Mouse (Mus musculus) hindbrain, postnatal 0 days (tissue): ENCODE data around the gene Map4k3. TPM values are rescaled to one million over a fixed set of nuclear protein-coding genes. Genes with fewer than 3 reads are reported as not detected.
"Not testable (repeated sequence)": the region's sequence is repeated elsewhere in the genome, so short reads cannot be mapped to it uniquely, and the experiment has no call there.

ENCODE experiments used
- ATAC-seq: fragments of 200-750 bp; cut with Nextera tagmentation; 2 replicates; pipeline ENCODE4 v1.8.0; 2017; ENCODE audit warnings: mild to moderate bottlenecking, moderate TSS enrichment, moderate library complexity
- DNase-seq: peaks from one replicate; pipeline ENCODE4 v3.0.0-alpha.2; 2015; ENCODE audit warnings: low spot score
- H3K27ac ChIP-seq: fragments of 300-500 bp; sonication (generic); 2 replicates; pipeline ENCODE4 v1.5.1; 2014; ENCODE audit warnings: mild to moderate bottlenecking
- H3K27me3 ChIP-seq: fragments of 300-500 bp; sonication (generic); 2 replicates; pipeline ENCODE4 v1.6.1; 2014; ENCODE audit warnings: low read length, mixed read lengths; ENCODE audit not compliant: insufficient read depth
- H3K36me3 ChIP-seq: fragments of 300-500 bp; sonication (generic); 2 replicates; pipeline ENCODE4 v1.6.1; 2014; ENCODE audit warnings: low read length, mixed read lengths; ENCODE audit not compliant: insufficient read depth
- H3K4me1 ChIP-seq: fragments of 300-500 bp; sonication (generic); 2 replicates; pipeline ENCODE4 v1.6.1; 2014; ENCODE audit warnings: antibody characterized with exemption, low read length, mixed read lengths; ENCODE audit not compliant: insufficient read depth
- H3K4me2 ChIP-seq: fragments of 300-500 bp; sonication (generic); 2 replicates; pipeline ENCODE4 v1.6.1; 2014; ENCODE audit warnings: low read depth, mild to moderate bottlenecking, low read length, moderate library complexity, mixed read lengths
- H3K4me3 ChIP-seq: fragments of 300-500 bp; sonication (generic); 2 replicates; pipeline ENCODE4 v1.5.1; 2014; ENCODE audit warnings: low read length
- H3K9ac ChIP-seq: fragments of 300-500 bp; sonication (generic); replicated peaks from 2 replicates; pipeline ENCODE4 v1.6.1; 2014; ENCODE audit warnings: mild to moderate bottlenecking, low read length, moderate library complexity, mixed read lengths
- H3K9me3 ChIP-seq: fragments of 300-500 bp; sonication (generic); 2 replicates; pipeline ENCODE4 v1.6.1; 2016; ENCODE audit warnings: low read length, mixed read lengths
- CTCF ChIP-seq: IDR thresholded peaks from 2 replicates; pipeline ENCODE4 v1.5.1; 2016; ENCODE audit warnings: antibody characterized with exemption, control low read depth, low read depth
- WGBS: fragments of 180-500 bp; shearing (Covaris S2); extraction: QIAGEN DNeasy Blood & Tissue Kit; methylation state at CpG from one replicate; pipeline ENCODE4 v1.1.7; 2014; 5-methylcytosine and 5-hydroxymethylcytosine counted together
- polyA plus RNA-seq: library from polyadenylated mRNA; unstranded; fragments of >200 nt; fragmentation: Nextera tagmentation; extraction: Ambion mirVana; gene quantifications from 2 replicates; pipeline ENCODE4 v1.2.1, GENCODE M21; 2015
- total RNA-seq: library from RNA; depleted of rRNA; stranded (reverse); fragments of >200 nt; gene quantifications from 2 replicates; pipeline ENCODE4 v1.2.3, GENCODE M21; 2014; rRNA removed

The Map4k3 gene
- total and polyA plus RNA-seq, 2 experiments from 2014 or later = 17.7 to 46.5 TPM

DNA sequence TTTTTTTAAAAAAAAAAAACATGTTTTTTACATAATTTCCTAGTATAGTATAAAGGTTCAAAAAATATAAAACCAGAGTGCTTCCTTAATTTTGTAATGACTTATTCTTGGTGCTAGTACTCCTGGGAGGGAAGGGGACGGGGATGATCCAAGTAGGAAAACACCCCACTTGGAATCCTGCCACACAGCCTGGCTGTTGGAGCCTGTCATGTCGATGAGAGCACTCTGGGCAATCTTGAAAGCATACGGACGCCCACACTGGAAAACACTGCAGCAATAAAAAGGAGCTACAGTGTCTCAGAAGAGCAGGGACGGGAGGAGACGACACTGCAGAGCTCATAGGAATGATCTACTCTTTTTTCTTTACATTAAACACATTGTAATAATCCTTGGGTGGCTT, 192.7 kb downstream of the Map4k3 start:
- H3K27me3 ChIP-seq = no peaks in the 10 kb centered on the region
- ATAC-seq (no peak), DNase-seq (no peak)
- no peaks in the 10 kb centered on the region for H3K9me3 ChIP-seq
- no peaks in the 10 kb centered on the region for H3K36me3 ChIP-seq
- no peak overlapping the region for H3K9ac ChIP-seq
- H3K4me1 ChIP-seq = no peaks in the 10 kb centered on the region
- 49% methylated on average over 6 of the region's 6 CpGs for WGBS
- no peak for TF ChIP-seq CTCF
- H3K4me3 ChIP-seq = no peak overlapping the region
- H3K27ac ChIP-seq = no peak overlapping the region
- H3K4me2 ChIP-seq = no peak overlapping the region

DNA sequence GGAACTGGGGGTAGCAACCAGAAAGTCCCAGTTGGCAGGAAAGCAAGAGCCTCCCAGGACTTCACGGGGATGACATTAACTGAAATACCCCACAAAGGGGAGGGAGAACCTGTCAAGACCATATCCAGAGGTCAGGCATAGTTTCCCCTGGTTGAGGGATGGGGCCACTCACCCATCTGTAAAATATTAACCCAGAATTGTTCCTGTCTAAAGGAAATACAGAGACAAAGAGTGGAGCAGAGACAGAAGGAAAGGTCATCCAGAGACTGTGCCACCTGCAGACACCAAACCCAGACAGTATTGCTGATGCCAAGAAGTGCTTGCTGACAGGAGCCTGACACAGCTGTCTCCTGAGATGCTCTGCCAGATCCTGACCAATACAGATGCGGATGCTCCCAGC, 196.9 kb downstream of the Map4k3 start:
- not testable (repeated sequence) for H3K4me2 ChIP-seq, H3K36me3 ChIP-seq, H3K4me1 ChIP-seq, H3K27ac ChIP-seq, H3K27me3 ChIP-seq, ATAC-seq, H3K9me3 ChIP-seq, H3K4me3 ChIP-seq, H3K9ac ChIP-seq, DNase-seq
- WGBS = 49% methylated on average over 2 of the region's 2 CpGs

Other genes starting within 250 kb of the Map4k3 start
- gene Sos1, start 248.0 kb downstream of the Map4k3 start, total RNA-seq = 21.2 and 21.5 TPM in 2 replicates
- 6.5 and 6.8 TPM in 2 replicates for gene Sos1, start 248.0 kb downstream of the Map4k3 start, polyA plus RNA-seq
- 6.4 and 8.4 TPM in 2 replicates for gene Cdkl4, start 150.7 kb downstream of the Map4k3 start, total RNA-seq
- 5.5 and 6.5 TPM in 2 replicates for gene Cdkl4, start 150.7 kb downstream of the Map4k3 start, polyA plus RNA-seq
- 48.8 and 49.9 TPM in 2 replicates for gene Tmem178, start 216.1 kb upstream of the Map4k3 start, total RNA-seq
- 36.9 and 37.4 TPM in 2 replicates for gene Tmem178, start 216.1 kb upstream of the Map4k3 start, polyA plus RNA-seq